Mouse (Mus musculus): ENCODE measurements around the gene Rreb1. TPM values are rescaled to one million over a fixed set of nuclear protein-coding genes. Genes with fewer than 3 reads are reported as not detected.
A peak's percentile ranks its signal among the peaks of the same experiment; 100 is the strongest.

Rreb1 gene
- total and polyA plus RNA-seq, 2 experiments from 2014 or later: 2.3 to 6.0 TPM

GRCm38 (mm10) chr13:37866296-37866695 lies 88.1 kb downstream of the Rreb1 start:
- Histone ChIP-seq H3K4me2 (ENCODE audit: low read depth, low read length) (no peak overlapping the region), H3K4me3 (ENCODE audit: low read length) (no peak overlapping the region), H3K27ac (no peak overlapping the region), H3K9me3 (ENCODE audit: low read length) (no peaks in the 10 kb centered on the region), H3K27me3 (ENCODE audit: insufficient read depth, low read length) (no peaks in the 10 kb centered on the region), H3K4me1 (ENCODE audit: insufficient read depth, low read length) (peaks cover 14% of the 10 kb centered on the region; the same call in 1 of the 2 replicates), H3K9ac (replicated peaks; ENCODE audit: low read length) (no peak overlapping the region), H3K36me3 (ENCODE audit: insufficient read depth, low read length) (no peaks in the 10 kb centered on the region)
- DNase-seq (ENCODE audit: low spot score) (no peak), ATAC-seq (no peak)
- TF ChIP-seq CTCF (IDR thresholded peaks at IDR 0.05; ENCODE audit: low read depth): no peak
- WGBS: 76% methylated on average over 5 of the region's 5 CpGs

DNA sequence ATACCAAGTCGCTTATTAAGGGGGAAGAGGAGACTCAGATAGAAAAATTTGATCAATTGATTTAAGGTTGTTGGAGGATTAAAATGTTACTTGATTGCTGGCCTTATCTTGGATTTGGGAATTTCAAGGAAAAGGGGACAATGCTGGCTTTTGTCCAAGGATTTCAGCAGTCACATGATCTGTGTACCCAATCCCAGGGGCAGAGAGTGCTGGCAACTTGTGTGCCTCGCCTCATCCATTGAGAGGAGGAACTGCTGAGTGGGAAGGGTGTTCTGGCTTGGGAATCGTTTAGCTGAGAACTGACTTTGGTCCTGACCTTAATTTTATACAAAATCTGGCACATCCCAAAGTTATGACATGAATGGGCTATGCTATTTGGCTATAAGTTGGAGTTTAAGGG lies 88.6 kb downstream of the Rreb1 start:
- Histone ChIP-seq H3K4me1 (ENCODE audit: insufficient read depth, low read length) (peaks cover 12% of the 10 kb centered on the region; the same call in 1 of the 2 replicates), H3K9ac (replicated peaks; ENCODE audit: low read length) (no peak overlapping the region), H3K27ac (no peak overlapping the region), H3K4me2 (ENCODE audit: low read depth, low read length) (no peak overlapping the region), H3K36me3 (ENCODE audit: insufficient read depth, low read length) (no peaks in the 10 kb centered on the region), H3K27me3 (ENCODE audit: insufficient read depth, low read length) (no peaks in the 10 kb centered on the region), H3K4me3 (ENCODE audit: low read length) (no peak overlapping the region), H3K9me3 (ENCODE audit: low read length) (no peaks in the 10 kb centered on the region)
- ATAC-seq (no peak), DNase-seq (ENCODE audit: low spot score) (peak; percentile 64)
- WGBS: 46% methylated on average over 3 of the region's 3 CpGs
- no peak for TF ChIP-seq CTCF (IDR thresholded peaks at IDR 0.05; ENCODE audit: low read depth)

DNA sequence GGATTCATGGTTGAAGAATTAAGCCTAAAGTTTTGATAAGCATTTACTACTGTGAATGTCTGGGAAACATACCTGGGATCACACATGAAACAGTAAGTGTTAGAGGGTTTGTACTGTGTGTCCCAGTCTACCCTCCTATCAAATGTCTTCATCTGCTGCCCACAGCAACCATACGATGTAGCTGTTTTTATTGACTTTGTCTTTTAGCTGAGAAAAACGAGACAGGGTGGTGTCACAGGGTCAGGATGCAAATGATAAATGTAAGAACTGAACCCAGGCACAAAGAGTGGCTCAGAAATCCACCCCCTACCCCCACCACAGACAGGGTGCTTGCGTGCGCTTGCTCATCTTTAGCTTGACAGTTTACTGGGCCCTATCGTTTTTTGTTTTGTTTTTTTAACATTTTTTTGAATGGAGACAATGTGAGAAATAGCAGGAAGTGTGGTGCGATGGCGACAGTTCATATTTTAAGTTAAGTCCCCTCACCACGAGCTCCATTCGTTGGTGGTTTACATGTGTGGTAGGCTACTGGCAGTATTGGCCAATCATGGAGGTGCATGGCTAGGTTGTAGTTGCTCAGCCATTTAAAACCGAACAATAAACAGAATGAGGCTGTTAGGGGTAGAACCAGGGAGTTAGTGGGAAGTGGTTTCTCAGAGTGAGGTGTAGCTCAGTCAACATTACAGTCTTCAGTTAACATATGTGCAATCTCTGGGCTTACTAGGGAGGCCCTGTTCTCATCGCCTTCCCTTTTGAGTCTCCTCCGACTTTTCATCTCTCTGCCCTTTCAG lies 92.1 kb downstream of the Rreb1 start:
- 87% methylated on average over 12 of the region's 12 CpGs for WGBS
- ATAC-seq (no peak), DNase-seq (ENCODE audit: low spot score) (no peak)
- Histone ChIP-seq H3K9me3 (ENCODE audit: low read length) (no peaks in the 10 kb centered on the region), H3K27ac (no peak overlapping the region), H3K4me1 (ENCODE audit: insufficient read depth, low read length) (peaks cover 6% of the 10 kb centered on the region; the same call in 1 of the 2 replicates), H3K36me3 (ENCODE audit: insufficient read depth, low read length) (no peaks in the 10 kb centered on the region), H3K4me2 (ENCODE audit: low read depth, low read length) (no peak overlapping the region), H3K9ac (replicated peaks; ENCODE audit: low read length) (no peak overlapping the region), H3K27me3 (ENCODE audit: insufficient read depth, low read length) (no peaks in the 10 kb centered on the region), H3K4me3 (ENCODE audit: low read length) (no peak overlapping the region)
- TF ChIP-seq CTCF (IDR thresholded peaks at IDR 0.05; ENCODE audit: low read depth): no peak

GRCm38 (mm10) chr13:37872142-37872835 lies 94.1 kb downstream of the Rreb1 start:
- TF ChIP-seq CTCF (IDR thresholded peaks at IDR 0.05; ENCODE audit: low read depth): no peak
- Histone ChIP-seq H3K4me1 (ENCODE audit: insufficient read depth, low read length) (no peaks in the 10 kb centered on the region), H3K9ac (replicated peaks; ENCODE audit: low read length) (no peak overlapping the region), H3K36me3 (ENCODE audit: insufficient read depth, low read length) (no peaks in the 10 kb centered on the region), H3K4me3 (ENCODE audit: low read length) (no peak overlapping the region), H3K9me3 (ENCODE audit: low read length) (no peaks in the 10 kb centered on the region), H3K27me3 (ENCODE audit: insufficient read depth, low read length) (no peaks in the 10 kb centered on the region), H3K4me2 (ENCODE audit: low read depth, low read length) (no peak overlapping the region), H3K27ac (no peak overlapping the region)
- no peak for ATAC-seq
- DNase-seq (ENCODE audit: low spot score): no peak
- 97% methylated on average over 2 of the region's 2 CpGs for WGBS

GRCm38 (mm10) chr13:37873125-37873891 lies 95.1 kb downstream of the Rreb1 start:
- Histone ChIP-seq H3K27me3 (ENCODE audit: insufficient read depth, low read length) (no peaks in the 10 kb centered on the region), H3K4me2 (ENCODE audit: low read depth, low read length) (no peak overlapping the region), H3K36me3 (ENCODE audit: insufficient read depth, low read length) (no peaks in the 10 kb centered on the region), H3K27ac (no peak overlapping the region), H3K4me1 (ENCODE audit: insufficient read depth, low read length) (no peaks in the 10 kb centered on the region), H3K4me3 (ENCODE audit: low read length) (no peak overlapping the region), H3K9me3 (ENCODE audit: low read length) (no peaks in the 10 kb centered on the region), H3K9ac (replicated peaks; ENCODE audit: low read length) (no peak overlapping the region)
- ATAC-seq (no peak), DNase-seq (ENCODE audit: low spot score) (no peak)
- no peak for TF ChIP-seq CTCF (IDR thresholded peaks at IDR 0.05; ENCODE audit: low read depth)
- WGBS: 80% methylated on average over 7 of the region's 7 CpGs

- H3K4me3 ChIP-seq (ENCODE audit: low read length): no peak overlapping the region
- H3K9ac ChIP-seq (replicated peaks; ENCODE audit: low read length): no peak overlapping the region
- no peaks in the 10 kb centered on the region for H3K36me3 ChIP-seq (ENCODE audit: insufficient read depth, low read length)
- no peak overlapping the region for H3K4me2 ChIP-seq (ENCODE audit: low read depth, low read length)
- no peak overlapping the region for H3K27ac ChIP-seq
- DNase-seq (ENCODE audit: low spot score): no peak
- no peaks in the 10 kb centered on the region for H3K4me1 ChIP-seq (ENCODE audit: insufficient read depth, low read length)
- TF ChIP-seq CTCF (IDR thresholded peaks at IDR 0.05; ENCODE audit: low read depth): no peak
- WGBS: 87% methylated on average over 2 of the region's 2 CpGs
- no peak for ATAC-seq
- no peaks in the 10 kb centered on the region for H3K9me3 ChIP-seq (ENCODE audit: low read length)
- no peaks in the 10 kb centered on the region for H3K27me3 ChIP-seq (ENCODE audit: insufficient read depth, low read length)
Observed at GRCm38 (mm10) chr13:37875919-37876318, 97.7 kb downstream of the Rreb1 start.
